23 mouse cellular contexts compared by ENCODE assay signal in the genomic region with DNA sequence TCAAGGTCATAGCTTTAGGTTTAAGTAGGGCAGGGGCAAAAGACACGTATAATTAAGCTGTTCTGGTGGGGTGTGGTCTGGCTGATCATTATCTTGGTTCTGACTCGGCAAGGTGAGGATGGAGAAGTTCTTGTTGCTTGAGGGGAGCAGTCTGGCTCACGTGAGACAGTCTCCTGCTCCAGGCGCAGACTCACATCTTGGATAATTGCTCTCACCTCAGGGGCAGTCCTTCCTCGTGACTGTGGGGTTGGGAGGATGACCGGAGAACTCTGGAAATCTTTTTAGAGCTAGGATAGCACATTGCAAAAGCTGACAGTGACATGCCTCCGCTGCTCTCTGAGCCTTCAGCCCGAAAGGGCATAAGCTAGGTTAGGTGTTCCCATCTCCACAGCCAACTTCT. TPM values are rescaled to one million over a fixed set of nuclear protein-coding genes. Genes with fewer than 3 reads are reported as not detected.
DNase-seq lines count a peak whose midpoint lies in the region; ATAC-seq and TF ChIP-seq lines count a peak whose summit lies in the region.
"Had no signal": no experiment of that assay in that cellular context is flagged by ENCODE, and none has a peak within 500 bp of the region (broad histone marks: within the 10 kb centered on the region; RNA-seq: fewer than 3 reads in every experiment).

No protein-coding gene starts in this region.

- no peak for TF ChIP-seq POLR2A in cerebellum, adult 2 months (IDR thresholded peaks at IDR 0.05; ENCODE audit: borderline replicate concordance, insufficient read depth, low read length)

- no peak overlapping the region for H3K4me2 ChIP-seq in intestine, embryonic 16.5 days (ENCODE audit: low read depth, low read length)
- H3K4me2 ChIP-seq: forebrain, embryonic 12.5 days; hindbrain, embryonic 12.5 days had no signal

- DNase-seq in cerebellum, adult 2 months, result no peak
- DNase-seq in cerebellum, postnatal 14 days, result no peak
- peak; percentile 51 for DNase-seq in kidney, adult 18-20 months
- DNase-seq in kidney, postnatal 4 days, result no peak
- DNase-seq in kidney, postnatal 25 days, result peak; percentile 65 to 81
- DNase-seq in embryo, embryonic 10 days (ENCODE audit: low spot score), result no peak
- DNase-seq in right cerebral cortex, postnatal 14 days, result no peak
- DNase-seq: adrenal gland, postnatal 10 days; B cell, adult 2 months; cerebellum, adult 11 months; cerebellum, adult 9-10 months; cerebellum, postnatal 36 days; gastrocnemius, postnatal 10 days; heart, adult 18-20 months; heart, postnatal 10 days; heart, postnatal 4 days had no signal

- H3K27me3 ChIP-seq in cerebellum, adult 2 months (ENCODE audit: control insufficient read depth, insufficient read depth, low read length), result no peaks in the 10 kb centered on the region
- no peaks in the 10 kb centered on the region for H3K27me3 ChIP-seq in intestine, embryonic 16.5 days (replicated peaks; ENCODE audit: control insufficient read depth, insufficient read depth, low read length)
- H3K27me3 ChIP-seq: forebrain, embryonic 12.5 days; hindbrain, embryonic 12.5 days had no signal

- H3K27ac ChIP-seq in cerebellum, adult 2 months (ENCODE audit: insufficient read depth, low read length), result 0 out of 2 replicates have a peak overlapping the region, but pooled peaks have one; percentile 4
- H3K27ac ChIP-seq in intestine, embryonic 16.5 days (ENCODE audit: low read length), result peak overlapping the region; percentile 21; the same call in 1 of the 2 replicates
- H3K27ac ChIP-seq: forebrain, embryonic 12.5 days; heart, embryonic 10.5 days; hindbrain, embryonic 12.5 days had no signal

- no peaks in the 10 kb centered on the region for H3K36me3 ChIP-seq in intestine, embryonic 16.5 days (ENCODE audit: control insufficient read depth, insufficient read depth, low read length)
- H3K36me3 ChIP-seq: forebrain, embryonic 12.5 days; G1E; heart, embryonic 10.5 days; hindbrain, embryonic 12.5 days had no signal

- peak; percentile 54; the same call in 1 of the 2 replicates for ATAC-seq in intestine, embryonic 16.5 days
- ATAC-seq: CD4-positive, CD25-positive, alpha-beta regulatory T cell, adult 4 months; forebrain, embryonic 16.5 days had no signal

- no peaks in the 10 kb centered on the region for H3K9me3 ChIP-seq in intestine, embryonic 16.5 days (ENCODE audit: control insufficient read depth, low read length)
- H3K9me3 ChIP-seq: forebrain, embryonic 12.5 days; G1E; heart, embryonic 10.5 days; hindbrain, embryonic 12.5 days had no signal

- WGBS in cerebellum, adult 2 months, result 53% methylated on average over 8 of the region's 8 CpGs
- 36% methylated on average over 8 of the region's 8 CpGs for WGBS in intestine, embryonic 16.5 days

- no peak for TF ChIP-seq CTCF in cerebellum, adult 2 months (IDR thresholded peaks at IDR 0.05; ENCODE audit: borderline replicate concordance, insufficient read depth, low read depth, low read length)

- peaks cover 52% of the 10 kb centered on the region for H3K4me1 ChIP-seq in cerebellum, adult 2 months (ENCODE audit: control insufficient read depth, insufficient read depth, low read length)
- 0 out of 2 replicates have a peak, but pooled peaks cover 5% of the 10 kb centered on the region for H3K4me1 ChIP-seq in intestine, embryonic 16.5 days (ENCODE audit: control insufficient read depth, insufficient read depth, low read length)

- H3K9ac ChIP-seq in intestine, embryonic 16.5 days (ENCODE audit: low read depth, low read length), result no peak overlapping the region
- H3K9ac ChIP-seq: forebrain, embryonic 12.5 days; hindbrain, embryonic 12.5 days had no signal

- no peak overlapping the region for H3K4me3 ChIP-seq in cerebellum, adult 2 months (replicated peaks; ENCODE audit: insufficient read depth, low read depth, low read length)
- no peak overlapping the region for H3K4me3 ChIP-seq in intestine, embryonic 16.5 days (ENCODE audit: low read length)
- H3K4me3 ChIP-seq: forebrain, embryonic 12.5 days; heart, embryonic 10.5 days; hindbrain, embryonic 12.5 days had no signal

RNA-seq across cellular contexts. Expression of a gene that starts 36.6 kb away (rescaled TPM):
- 245 and 253 TPM in 2 replicates for polyA plus RNA-seq in cerebellum, adult 2 months (2012; rRNA removed)
- 32.8 and 38.7 TPM in 2 replicates for polyA plus RNA-seq in intestine, embryonic 16.5 days (2015; fragmentation: Nextera tagmentation; extraction: Ambion mirVana)
- polyA plus RNA-seq: G1E had no signal

Comparison
In these comparisons a context has a peak if more than half of its experiments do, and no peak if none do; other contexts are left out.
1. DNase-seq: peak in kidney, adult 18-20 months (single experiment) and kidney, postnatal 25 days (2 of 2); none in cerebellum, adult 2 months (0 of 2), cerebellum, postnatal 14 days (0 of 2), kidney, postnatal 4 days (0 of 2), embryo, embryonic 10 days (single experiment) and right cerebral cortex, postnatal 14 days (single experiment).